Mouse (Mus musculus): ENCODE results near the gene Srgap2.

GRCm38 (mm10) chr1:131317625-131318024 is 209.5 kb downstream of the Srgap2 start:
- no peak for TF ChIP-seq CTCF (IDR thresholded peaks at IDR 0.05; ENCODE audit: low read depth, low read length)
- no peak for TF ChIP-seq POLR2A (IDR thresholded peaks at IDR 0.05; ENCODE audit: extremely low read depth, insufficient read depth, low read length)
